Mouse (Mus musculus) urinary bladder, postnatal 14 days (tissue): ENCODE measurements at regions not wholly inside any gene's neighbourhood (a gene's known extent, or its start where the extent isn't known, plus 50 kb on each side); places are given as distances from the start of the nearest gene placed in this dataset.
A peak's percentile ranks its signal among the peaks of the same experiment; 100 is the strongest.

Experiments
- DNase-seq: peaks from one replicate; pipeline ENCODE4 v3.0.0; 2021; ENCODE audit warnings: low spot score

DNA sequence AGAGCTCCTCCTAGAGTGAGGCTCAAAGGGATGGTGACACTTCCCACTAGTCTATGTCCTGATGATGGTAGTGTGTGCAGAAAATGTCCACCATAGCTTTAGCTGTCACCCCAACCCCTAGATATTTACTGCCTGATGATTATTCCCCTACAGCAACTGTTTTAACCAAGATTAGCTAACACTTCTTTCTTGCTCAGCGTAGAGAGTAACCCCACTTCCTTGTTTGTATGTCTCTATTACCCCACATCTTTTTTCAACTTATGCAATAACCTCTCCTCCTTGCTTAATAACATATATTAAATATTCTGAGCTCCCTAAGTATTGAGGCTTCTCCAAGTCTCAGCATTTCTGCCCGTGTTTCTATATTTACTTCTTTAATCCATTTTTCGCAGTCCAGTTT, 404.2 kb upstream of the Cntn3 start:
- DNase-seq, result no peak

DNA sequence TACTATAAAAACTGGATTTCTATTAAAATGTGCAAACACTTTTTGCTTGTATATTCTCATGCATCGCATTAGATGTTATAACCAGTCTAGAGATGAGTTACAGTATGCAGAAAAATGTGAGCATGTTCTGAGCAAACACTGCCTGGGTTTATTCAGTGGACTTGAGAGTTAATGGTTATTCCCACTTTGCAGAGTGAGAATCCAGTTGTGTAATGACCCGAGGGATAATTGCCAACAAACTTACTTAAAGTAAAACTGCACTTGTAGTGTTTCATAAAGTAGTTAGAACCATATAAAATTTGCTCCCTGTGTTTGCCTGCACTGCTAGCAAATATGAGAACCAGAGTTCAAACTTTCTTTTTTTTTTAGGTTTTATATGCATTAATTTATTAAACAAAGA, 450.4 kb upstream of the Cntn3 start:
- DNase-seq, result no peak

DNA sequence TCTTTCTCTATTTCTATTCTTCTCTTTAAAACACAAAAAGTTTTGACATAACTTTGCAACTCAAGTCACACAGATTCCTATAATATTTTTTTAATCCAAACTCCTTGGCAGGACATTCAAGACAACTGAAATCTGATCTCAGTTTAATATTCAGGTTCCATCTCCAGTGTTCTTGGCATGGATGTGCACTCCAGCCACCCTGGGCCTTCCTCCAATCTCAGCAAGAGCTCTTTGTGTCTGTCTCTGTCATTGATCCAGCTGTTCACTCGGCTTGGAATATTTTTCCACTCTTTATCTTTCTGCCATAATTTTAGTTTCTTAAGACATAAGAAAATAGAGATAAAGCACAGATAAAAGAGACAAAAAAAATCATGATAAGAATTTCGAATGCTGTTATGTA, 451.1 kb upstream of the Cntn3 start:
- peak; percentile 19 for DNase-seq

DNA sequence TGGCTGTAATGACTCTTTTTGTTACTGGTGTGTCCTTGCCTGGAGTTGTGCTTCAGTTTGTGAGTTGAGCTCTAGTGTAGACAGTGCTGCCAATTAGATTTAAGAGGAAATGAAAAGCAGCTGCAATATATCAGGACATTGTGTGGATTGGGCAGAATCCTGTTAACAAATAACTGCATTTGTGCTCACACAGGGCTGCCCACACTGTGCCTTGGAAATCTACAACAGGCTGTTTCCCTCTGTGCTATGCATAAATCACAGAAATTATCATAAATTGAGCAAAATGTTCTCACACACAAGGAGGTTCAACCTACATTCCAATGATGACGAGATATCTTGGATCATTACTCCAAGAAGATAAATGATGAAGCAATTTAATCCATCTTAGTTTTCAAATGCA, 455.2 kb upstream of the Cntn3 start:
- DNase-seq, result no peak

DNA sequence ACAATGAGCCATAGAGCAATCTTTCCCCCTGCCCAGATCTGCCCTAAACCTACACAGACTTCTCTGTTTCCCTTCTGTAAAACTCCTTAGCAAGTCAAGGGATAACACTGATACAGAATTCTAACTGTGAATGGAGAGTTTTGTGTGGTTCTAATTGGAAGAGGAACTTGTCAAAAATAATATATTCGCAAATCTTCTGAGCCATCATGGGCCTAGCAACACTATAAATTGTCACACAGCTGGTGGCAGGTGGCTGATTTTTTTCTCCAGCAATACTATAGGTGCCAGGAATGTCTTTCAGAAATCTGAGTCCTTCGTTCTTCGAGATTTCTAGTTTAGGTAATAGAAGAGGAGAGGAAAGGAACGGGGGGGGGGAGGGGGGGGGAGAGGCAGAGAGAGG, 460.5 kb upstream of the Cntn3 start:
- DNase-seq, result no peak

DNA sequence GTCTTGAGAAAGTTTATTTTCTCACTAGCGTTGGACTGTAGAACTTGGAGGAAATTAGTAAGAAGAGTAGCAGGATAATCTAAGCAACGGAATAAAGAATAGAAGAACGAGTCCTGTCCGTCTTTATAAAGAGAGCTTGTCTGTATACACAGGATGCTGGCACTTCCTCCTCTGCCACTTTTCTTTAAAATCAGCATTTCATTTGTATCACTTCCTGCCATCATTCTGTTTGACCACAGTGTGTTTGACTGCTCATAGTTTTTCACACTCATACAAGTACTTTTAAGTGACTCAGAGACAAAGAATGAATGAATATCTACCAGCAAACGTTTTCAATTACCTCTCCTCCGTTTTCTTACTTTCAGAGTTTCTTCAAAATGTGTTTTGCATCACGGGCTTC, 461.0 kb upstream of the Cntn3 start:
- no peak for DNase-seq

DNA sequence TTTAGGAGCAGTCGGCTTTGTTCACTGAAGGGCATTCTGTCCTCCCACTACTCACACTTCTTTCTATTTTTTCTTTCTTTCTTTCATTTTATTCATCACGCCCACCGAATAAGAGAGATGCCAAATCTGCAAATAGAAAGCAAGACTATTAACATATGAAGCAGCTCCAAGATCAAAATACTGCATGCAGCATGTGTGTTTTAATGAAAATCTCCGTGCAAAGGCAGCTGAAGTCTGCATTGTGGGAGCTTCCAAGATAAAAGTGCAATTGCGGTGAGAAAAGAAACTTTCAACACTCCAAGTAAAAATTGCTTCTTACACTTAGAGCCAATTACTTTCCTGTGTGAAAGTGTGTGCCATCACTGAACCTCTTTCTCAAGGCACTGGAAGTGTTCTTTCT, 449.8 kb upstream of the Chl1 start:
- DNase-seq, result no peak

DNA sequence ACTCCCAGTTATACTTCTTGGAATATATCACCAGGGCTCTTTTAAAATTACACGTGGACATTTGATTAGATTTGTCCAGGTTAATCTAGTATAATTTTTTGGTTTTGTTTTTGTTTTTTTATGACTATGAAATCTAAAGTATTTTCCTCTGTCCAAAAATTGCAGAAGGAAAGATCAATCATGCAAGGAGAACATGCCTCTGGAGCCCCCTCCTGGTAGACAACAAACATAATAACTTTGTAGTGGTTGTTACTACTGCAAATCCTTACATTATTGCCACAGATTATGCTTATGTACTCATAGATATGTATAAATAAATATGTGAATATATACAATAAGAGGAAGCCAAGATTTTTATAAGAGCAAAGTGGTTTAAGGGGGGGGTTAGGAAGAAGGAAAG, 404.2 kb upstream of the Chl1 start:
- DNase-seq, result no peak

DNA sequence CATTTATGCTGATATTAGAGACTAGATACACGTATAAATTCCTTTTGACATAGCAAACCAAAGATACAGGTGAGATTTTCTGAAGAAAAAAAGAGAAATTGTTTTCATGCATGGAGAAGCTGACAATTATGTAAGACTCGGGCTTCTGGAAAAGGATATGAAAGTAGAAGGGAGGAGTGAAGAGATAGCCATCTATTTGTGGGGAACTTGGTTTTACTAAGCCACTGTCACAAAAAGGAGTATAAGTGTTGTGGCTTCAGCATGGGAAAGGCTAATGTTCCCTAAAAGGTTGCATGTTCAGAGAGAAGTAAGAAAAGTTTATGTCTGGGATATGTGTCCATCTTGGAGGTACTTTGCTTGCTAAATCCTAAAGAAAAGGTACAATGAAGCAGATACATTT, 390.8 kb upstream of the Chl1 start:
- DNase-seq, result no peak

DNA sequence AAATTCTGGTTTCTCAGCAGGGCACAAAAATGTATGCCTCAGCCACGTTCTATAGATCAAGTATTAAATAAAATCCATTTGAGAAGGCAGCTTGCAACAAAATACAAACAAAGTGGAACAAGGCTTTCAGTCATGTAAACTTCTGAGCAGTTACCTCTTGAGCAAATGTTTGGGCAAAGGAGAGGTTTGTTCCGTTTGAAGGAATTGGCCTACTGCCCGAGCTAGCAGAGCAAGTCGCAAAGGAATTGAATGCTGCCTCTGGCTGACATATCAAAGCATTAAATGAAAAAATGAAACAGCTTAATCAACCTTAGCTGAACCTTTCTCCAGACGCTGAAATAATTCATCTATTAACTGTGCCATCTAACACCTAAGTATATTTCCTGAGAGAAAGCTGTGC, 369.5 kb upstream of the Chl1 start:
- DNase-seq, result no peak

DNA sequence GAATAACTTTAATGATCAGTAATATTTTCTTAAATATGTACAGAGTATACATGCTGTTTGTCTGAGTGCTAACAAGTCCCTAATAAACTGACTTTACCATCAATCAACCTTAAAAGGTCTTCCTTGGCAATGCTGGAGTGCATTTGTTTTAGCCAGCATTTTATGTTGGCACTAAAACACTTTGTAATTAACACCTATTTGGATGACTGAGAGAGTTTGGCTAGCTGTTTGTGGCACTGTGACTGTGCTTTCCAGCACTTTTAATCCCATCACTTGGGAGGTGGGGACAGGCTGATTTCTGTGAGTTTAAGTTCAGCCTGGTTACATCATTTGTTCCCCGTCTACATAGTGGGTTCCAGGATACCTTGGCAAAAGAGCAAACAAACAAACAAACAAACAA, 332.5 kb upstream of the Chl1 start:
- DNase-seq, result no peak

DNA sequence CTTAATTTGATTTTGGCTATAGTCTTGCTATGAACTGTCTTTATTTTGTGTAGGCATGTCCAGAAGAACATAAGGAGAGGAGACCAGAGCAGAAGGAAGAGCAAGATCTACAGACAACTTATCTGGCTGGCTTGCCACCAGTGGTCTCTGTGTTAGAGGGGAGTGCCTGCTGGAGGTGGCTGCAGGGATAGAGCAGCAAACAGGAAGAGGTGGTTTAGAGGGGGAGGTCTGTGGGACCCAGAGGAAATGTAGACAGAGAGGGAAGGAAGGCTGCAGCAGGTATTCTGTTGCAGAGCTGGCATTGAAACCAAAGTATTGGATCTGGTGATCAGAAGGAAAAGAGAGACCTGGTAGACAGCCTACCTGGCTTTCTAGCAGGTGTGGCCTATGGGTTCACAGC, 327.0 kb upstream of the Chl1 start:
- DNase-seq, result no peak

DNA sequence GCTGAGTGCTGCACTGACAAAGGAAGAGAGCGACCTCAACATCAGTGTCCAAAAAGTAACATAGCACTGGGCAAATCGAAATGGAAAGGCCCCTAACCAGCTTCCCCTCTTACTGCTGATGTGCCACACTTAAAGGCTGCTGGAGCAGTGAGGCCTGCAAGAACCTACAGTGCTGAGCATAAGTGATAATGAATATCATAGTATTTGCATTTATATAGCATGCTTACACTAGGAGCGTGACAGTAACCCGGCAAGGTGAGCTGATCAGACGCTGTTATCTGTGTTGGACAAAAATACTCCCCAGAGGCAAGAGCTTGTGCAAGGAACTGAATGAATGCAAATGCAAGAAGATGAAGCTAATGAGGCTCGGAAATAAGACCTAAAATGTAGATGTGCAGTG, 313.5 kb upstream of the Chl1 start:
- no peak for DNase-seq

DNA sequence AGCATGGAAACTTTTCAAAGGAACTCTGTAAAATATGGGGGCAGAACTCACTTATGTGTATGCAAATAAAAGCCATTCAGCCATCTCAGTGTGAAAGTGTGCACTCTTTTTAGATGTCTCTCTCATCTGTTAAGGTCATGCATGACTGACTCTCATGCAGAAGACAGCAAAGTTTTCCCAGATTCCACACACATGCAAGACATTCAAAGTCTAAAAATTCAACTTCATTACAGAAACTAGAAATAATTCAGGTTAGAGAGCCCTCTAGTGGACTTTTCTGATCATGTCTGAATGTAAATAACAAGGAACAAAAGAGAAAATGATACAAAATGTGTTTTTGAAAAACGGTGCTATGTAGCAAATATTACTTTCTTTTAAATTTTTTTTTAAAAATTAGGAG, 308.8 kb upstream of the Chl1 start:
- no peak for DNase-seq

DNA sequence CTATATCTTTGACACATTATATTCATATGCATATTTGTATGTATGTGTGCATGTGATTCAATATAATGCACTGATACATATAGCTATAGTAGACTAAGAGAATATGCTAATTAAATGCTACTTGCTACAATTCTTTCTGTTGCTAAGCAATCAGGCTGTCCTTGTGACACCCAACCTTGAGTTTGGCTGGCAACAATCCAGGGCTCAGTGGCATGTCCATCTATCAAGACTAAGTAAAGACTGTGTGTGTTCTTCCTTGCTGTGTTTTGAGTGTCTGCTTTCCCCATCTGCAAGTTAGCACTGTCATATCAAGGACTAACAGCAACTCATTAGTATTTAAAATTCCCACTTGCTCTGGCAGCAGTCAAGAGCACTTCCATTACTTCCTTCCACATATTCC, 301.2 kb upstream of the Chl1 start:
- no peak for DNase-seq

DNA sequence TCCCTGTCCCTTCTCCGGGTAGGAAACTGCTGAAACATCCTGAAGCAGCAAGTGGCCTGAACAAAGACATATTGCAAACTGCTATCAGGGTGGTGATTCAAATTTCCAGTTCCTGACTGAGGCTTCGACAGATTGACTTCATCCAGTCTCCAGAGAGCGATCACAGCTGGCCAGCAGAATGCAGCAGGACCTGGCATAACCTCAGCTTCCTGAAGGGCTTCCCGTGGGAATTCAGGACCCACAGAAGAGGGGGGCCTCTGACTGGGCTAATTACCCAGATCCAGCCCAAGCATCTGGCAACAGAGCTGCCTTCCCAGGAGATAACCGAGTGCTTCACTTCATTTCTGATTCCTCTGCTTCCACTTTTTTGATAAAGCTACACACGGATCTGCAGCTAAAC, 297.2 kb upstream of the Chl1 start:
- no peak for DNase-seq

DNA sequence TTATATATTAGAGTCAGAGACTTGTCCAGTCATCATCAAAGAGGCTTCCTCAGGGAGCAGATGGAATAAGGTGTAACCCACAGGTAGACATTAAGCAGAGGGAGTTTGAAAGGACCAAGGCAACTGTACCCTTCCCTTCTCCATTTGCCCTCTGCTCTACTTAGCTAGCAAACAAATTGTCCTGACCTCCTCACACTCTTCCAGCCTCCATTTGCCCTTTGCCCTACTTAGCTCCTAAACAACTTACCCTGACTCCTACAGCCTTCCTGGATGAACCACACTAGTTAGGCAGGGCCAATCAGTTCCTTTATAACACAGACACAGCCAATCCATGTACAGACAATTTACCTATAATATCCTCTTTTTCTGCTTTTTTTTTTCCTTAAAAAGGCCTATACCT, 273.5 kb upstream of the Chl1 start:
- no peak for DNase-seq

DNA sequence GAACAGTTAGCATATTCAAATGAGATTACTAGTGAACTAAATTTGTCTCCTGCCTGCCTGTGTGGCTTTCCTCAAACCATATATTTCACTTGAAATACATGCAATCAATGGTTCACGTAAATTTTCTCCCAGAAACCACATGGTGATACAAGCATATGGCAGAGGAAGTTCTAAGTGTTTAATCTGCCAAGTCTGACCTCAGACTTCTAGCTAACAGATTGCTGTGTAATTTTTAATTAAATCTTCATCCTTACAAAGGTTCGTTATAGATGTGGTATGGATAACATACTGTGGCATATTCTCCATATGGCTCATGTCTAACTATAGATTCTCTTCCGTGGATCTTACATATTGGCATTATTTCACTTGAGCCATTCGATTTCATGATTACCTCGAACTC, 241.4 kb upstream of the Chl1 start:
- no peak for DNase-seq

DNA sequence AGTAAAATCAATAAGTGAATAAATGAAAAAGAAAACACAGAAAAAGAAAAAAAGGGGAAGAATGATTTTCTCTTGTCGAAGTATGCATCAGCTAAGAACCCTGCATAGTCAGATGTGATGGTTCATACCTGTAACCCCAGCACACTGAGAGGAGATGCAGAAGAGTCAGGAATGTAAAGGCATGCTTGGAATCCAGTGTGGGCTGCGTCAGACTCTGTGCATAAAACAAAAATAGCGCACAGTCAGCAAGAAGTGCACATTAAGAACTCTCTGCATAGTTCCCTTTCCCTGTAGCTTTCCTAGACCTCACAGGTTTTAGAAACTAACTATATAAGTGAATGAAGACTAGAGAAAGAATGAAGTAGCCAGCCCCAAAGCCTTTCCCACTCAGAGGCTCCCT, 238.2 kb upstream of the Chl1 start:
- DNase-seq, result no peak

DNA sequence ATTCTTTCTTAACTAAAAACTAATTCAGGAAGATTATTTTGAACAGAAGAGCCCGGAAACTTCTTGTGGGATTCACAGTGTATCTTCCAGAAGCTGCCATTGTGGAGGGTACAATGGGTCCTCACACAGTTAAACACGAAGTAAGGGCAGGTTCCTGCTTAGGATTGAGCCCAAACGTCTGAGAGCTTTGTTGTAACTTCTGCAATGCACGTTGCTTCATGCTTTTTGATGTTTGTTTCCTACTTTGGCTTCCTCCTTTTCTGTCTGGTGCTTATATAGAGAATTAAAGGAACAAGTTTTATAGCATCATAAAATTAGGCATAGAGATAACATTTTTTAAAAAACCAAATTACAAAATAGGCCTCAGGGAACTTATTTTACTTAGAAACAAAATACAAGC, 235.3 kb upstream of the Chl1 start:
- no peak for DNase-seq

DNA sequence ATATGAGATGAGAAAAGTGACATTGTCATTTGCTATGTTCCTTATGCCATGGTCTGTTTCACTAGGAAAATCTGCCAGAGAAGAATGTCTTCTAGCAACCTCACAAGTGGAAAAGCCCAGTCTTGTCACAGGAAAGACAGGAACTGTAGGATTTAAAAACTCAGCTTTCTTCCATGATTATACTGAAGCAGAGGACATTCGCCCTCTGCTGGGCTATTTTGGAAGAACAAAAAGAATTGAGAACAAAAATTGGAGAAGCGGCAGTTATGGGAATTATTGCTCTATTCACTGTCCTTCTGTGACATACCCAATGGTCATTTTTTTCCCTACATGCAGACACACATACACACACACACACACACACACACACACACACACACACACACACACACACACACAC, 234.9 kb upstream of the Chl1 start:
- no peak for DNase-seq

DNA sequence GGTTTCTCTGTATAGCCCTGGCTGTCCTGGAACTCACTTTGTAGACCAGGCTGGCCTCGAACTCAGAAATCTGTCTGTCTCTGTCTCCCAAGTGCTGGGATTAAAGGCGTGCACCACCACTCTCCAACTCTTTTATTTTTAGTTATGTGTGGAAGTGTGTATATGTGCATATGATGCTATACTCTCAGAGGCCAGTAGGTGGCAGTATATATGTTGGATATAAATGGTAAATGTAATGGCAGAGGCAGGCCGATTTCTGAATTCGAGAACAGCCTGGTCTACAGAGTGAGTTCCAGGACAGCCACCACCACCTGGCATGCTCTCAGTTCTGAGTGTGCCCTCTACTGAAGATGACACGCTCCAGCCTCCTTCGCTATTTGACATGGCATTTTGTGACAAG, 214.4 kb upstream of the Chl1 start:
- DNase-seq, result no peak

DNA sequence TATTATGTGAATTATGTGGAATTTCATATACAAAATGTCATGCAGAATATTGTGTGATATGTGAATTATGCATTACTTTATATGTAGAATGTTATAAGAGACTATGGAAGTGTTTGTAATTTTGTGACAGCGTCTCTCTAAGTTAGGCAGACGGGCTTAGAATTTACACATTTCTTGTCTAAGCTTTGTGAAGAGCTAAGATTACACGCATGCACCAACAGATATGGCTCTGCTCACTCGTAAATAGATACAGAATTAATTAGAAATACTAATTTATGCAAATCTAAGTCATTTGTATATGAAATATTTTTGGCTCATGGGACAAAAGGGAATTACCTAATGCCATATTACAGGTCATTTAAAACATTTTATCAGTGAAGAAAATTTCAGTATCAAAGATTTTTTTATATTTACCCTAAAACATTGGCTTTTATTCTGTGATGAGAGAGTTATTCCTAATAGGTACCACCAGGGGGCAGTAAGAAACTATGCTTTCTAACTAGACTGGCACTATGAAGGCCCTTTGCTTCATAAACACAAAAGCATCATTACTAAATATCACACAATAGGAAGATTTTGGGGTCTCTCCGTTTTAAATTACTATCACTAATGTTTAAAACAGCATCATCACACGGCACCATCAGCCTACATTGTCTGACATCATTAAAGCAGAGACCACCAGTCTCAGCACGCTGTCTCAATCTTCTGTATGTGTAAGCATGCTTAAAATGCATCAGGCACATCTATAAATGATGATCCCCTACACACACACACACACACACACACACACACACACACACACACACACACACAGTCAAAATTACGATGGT, 203.8 kb upstream of the Chl1 start:
- DNase-seq, result no peak

DNA sequence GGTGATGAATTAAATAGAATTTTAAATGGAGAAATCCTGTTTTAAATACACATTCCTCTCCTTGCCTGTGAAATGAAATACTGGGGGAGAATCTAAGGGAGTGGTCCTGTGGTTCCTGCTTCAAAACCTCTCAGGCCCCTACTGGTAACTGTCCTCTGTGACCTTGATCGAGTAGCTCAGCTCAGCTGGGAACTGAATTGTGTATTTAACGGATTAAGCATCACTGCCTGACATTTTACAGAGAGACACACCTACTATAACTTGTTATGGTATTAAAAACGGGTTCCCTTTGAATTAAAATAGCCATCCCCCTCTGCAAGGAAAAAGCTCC, 203.2 kb upstream of the Chl1 start:
- DNase-seq, result no peak

DNA sequence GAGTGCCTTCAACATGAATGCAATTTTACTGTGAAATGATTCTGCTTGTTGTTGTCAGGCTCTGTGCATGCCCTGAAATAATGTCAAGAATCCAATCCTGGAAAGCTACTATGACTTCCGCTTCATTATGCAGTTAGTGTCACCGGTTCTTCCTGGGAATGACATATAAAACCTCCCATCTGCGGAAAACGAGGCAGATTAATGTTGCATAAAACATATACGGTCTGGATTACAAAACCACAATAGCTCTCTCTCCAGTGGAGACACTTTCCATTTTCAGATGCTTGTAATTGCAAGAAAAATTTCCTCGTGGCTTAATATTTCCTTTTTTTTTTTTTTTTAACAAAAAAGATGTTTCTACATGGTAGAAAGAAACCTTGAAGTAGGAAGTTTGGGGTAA, 198.2 kb upstream of the Chl1 start:
- DNase-seq, result no peak
